Mouse (Mus musculus) hindbrain, embryonic 16.5 days (tissue): Measurements from ENCODE around the gene Lrrk1. TPM values are rescaled to one million over a fixed set of nuclear protein-coding genes. Genes with fewer than 3 reads are reported as not detected.

ENCODE experiments used
- ATAC-seq: fragments of 200-750 bp; cut with Nextera tagmentation; 2 replicates; pipeline ENCODE4 v1.8.0; 2017; ENCODE audit warnings: moderate TSS enrichment, moderate library complexity
- H3K27ac ChIP-seq: fragments of 300-500 bp; sonication (generic); 2 replicates; pipeline ENCODE4 v1.5.1; 2014; ENCODE audit warnings: low read depth, mild to moderate bottlenecking, control low read depth, low read length, moderate library complexity
- H3K27me3 ChIP-seq: fragments of 300-500 bp; sonication (generic); replicated peaks from 2 replicates; pipeline ENCODE4 v1.6.1; 2014; ENCODE audit warnings: low read length; ENCODE audit not compliant: control insufficient read depth, insufficient read depth
- H3K36me3 ChIP-seq: fragments of 300-500 bp; sonication (generic); 2 replicates; pipeline ENCODE4 v1.6.1; 2014; ENCODE audit warnings: mild to moderate bottlenecking, low read length, moderate library complexity, mixed read lengths; ENCODE audit not compliant: control insufficient read depth, insufficient read depth
- H3K4me1 ChIP-seq: fragments of 300-500 bp; sonication (generic); 2 replicates; pipeline ENCODE4 v1.6.1; 2014; ENCODE audit warnings: low read depth, low read length; ENCODE audit not compliant: control insufficient read depth, insufficient read depth
- H3K4me2 ChIP-seq: fragments of 300-500 bp; sonication (generic); 2 replicates; pipeline ENCODE4 v1.6.1; 2014; ENCODE audit warnings: mild to moderate bottlenecking, low read length, control low read depth, moderate library complexity
- H3K4me3 ChIP-seq: fragments of 300-500 bp; sonication (generic); 2 replicates; pipeline ENCODE4 v1.5.1; 2014; ENCODE audit warnings: mild to moderate bottlenecking, low read length, control low read depth, moderate library complexity
- H3K9ac ChIP-seq: fragments of 300-500 bp; sonication (generic); 2 replicates; pipeline ENCODE4 v1.6.1; 2014; ENCODE audit warnings: low read depth, mild to moderate bottlenecking, control low read depth, low read length, moderate library complexity
- H3K9me3 ChIP-seq: fragments of 300-500 bp; sonication (generic); 2 replicates; pipeline ENCODE4 v1.6.1; 2014; ENCODE audit warnings: mild to moderate bottlenecking, low read length, moderate library complexity; ENCODE audit not compliant: control insufficient read depth
- WGBS: fragments of 180-500 bp; shearing (Covaris S2); extraction: QIAGEN DNeasy Blood & Tissue Kit; methylation state at CpG from one replicate; pipeline ENCODE4 v1.1.7; 2014; 5-methylcytosine and 5-hydroxymethylcytosine counted together
- polyA plus RNA-seq: library from polyadenylated mRNA; unstranded; fragments of >200 nt; fragmentation: Nextera tagmentation; extraction: Ambion mirVana; gene quantifications from 2 replicates; pipeline ENCODE4 v1.2.1, GENCODE M21; 2015

The Lrrk1 gene
- polyA plus RNA-seq, 1 experiment from 2014 or later: 3.0 TPM

DNA sequence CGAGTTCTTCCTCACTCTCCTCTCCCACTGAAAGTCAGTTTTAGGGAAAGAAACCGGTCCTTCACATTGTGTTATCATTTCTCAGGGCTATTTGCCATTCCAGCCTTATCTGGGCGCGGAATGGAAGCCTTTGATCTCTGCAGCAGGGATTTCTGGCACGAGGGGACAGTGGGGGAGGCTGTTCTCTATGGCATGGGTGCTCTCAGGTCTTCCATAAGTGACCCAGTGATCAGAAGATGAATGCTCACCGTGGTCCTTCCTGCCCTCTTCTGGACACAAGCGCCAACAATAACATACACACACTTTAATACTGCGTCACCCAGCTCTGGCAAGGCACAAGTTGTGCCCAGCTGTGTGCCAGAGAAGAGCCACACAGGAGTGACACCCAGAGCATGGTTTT, 18.8 kb upstream of the Lrrk1 start:
- Histone ChIP-seq H3K4me3 (no peak overlapping the region), H3K27ac (no peak overlapping the region), H3K27me3 (no peaks in the 10 kb centered on the region), H3K4me2 (no peak overlapping the region), H3K36me3 (no peaks in the 10 kb centered on the region), H3K9me3 (no peaks in the 10 kb centered on the region), H3K9ac (no peak overlapping the region), H3K4me1 (no peaks in the 10 kb centered on the region)
- 82% methylated on average over 8 of the region's 8 CpGs for WGBS
- ATAC-seq: no peak

- H3K9me3 ChIP-seq: no peaks in the 10 kb centered on the region
- H3K36me3 ChIP-seq: no peaks in the 10 kb centered on the region
- 58% methylated on average over 13 of the region's 13 CpGs for WGBS
- no peak overlapping the region for H3K4me2 ChIP-seq
- no peak overlapping the region for H3K27ac ChIP-seq
- no peaks in the 10 kb centered on the region for H3K27me3 ChIP-seq
- no peak overlapping the region for H3K4me3 ChIP-seq
- ATAC-seq: no peak
- no peaks in the 10 kb centered on the region for H3K4me1 ChIP-seq
- no peak overlapping the region for H3K9ac ChIP-seq
These were observed 18.0 kb upstream of the Lrrk1 start for GRCm38 (mm10) chr7:66405951-66406721.

DNA sequence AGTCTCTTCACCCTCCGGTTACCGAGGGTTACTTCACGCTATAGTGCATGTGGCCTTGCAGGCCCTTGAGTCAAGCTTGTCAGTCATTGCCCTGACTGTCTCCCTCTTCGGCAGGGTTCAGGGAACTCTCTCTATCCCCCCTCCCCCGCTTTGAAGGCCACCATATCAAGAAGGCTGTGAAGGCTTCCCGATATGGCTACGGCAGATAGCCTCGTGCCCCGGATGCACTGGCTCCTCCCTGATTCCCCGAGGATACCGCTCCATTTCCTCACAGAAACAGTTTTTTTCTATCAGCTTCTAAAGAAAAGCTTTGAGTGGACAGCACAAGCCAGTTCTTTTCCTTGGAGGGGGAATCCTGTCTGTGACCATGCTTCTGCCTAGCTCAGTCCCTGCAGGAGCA, 17.4 kb upstream of the Lrrk1 start:
- H3K36me3 ChIP-seq: no peaks in the 10 kb centered on the region
- no peak overlapping the region for H3K27ac ChIP-seq
- no peaks in the 10 kb centered on the region for H3K27me3 ChIP-seq
- 65% methylated on average over 11 of the region's 11 CpGs for WGBS
- no peak for ATAC-seq
- no peaks in the 10 kb centered on the region for H3K9me3 ChIP-seq
- H3K9ac ChIP-seq: no peak overlapping the region
- H3K4me2 ChIP-seq: no peak overlapping the region
- no peaks in the 10 kb centered on the region for H3K4me1 ChIP-seq
- H3K4me3 ChIP-seq: no peak overlapping the region

DNA sequence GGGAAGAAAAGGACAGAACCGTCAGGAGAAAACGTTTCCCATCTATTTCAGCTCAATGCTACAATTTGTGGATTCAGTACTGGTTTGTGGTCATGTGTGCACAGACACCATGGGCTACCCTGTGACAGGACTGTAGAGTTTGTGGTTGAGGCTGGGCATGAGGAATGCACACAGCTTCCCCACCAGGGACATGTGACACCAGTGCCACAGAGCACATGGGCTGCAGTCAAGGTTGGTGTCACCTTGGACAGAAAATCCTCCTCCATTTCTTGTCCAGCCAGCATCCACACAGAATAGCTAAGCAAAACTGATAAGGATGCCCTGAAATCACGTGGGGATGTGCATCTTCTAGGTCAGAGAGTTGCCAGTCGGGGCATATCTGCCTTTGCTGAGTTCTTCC, 16.7 kb upstream of the Lrrk1 start:
- Histone ChIP-seq H3K27ac (no peak overlapping the region), H3K9me3 (no peaks in the 10 kb centered on the region), H3K4me3 (no peak overlapping the region), H3K9ac (no peak overlapping the region), H3K4me1 (no peaks in the 10 kb centered on the region), H3K4me2 (no peak overlapping the region), H3K27me3 (no peaks in the 10 kb centered on the region), H3K36me3 (no peaks in the 10 kb centered on the region)
- ATAC-seq: no peak
- WGBS: 79% methylated on average over 4 of the region's 4 CpGs

DNA sequence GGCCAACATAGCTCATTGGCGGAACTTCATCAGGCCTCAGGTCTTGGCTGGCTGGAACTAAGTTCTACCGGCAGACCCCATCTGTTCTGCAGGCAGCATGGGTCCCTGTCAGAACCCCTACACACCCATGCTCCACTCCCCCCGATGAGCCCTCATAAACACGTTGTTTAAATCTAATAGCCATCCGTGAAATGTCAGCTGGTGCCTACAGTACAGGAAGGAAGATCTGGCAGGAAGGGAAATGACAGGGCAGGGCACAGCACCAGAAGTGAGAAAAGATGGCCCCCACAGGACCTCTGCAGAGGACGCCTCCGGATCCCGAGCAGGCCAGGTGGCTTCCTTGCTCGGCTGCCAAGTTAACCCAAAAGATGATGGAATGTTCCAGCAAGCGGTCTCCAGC, 16.0 kb upstream of the Lrrk1 start:
- Histone ChIP-seq H3K4me3 (no peak overlapping the region), H3K27me3 (no peaks in the 10 kb centered on the region), H3K9ac (no peak overlapping the region), H3K27ac (no peak overlapping the region), H3K4me1 (no peaks in the 10 kb centered on the region), H3K9me3 (no peaks in the 10 kb centered on the region), H3K4me2 (no peak overlapping the region), H3K36me3 (no peaks in the 10 kb centered on the region)
- ATAC-seq: peak; percentile 54
- WGBS: 44% methylated on average over 10 of the region's 10 CpGs

GRCm38 (mm10) chr7:66402876-66403275, 14.7 kb upstream of the Lrrk1 start:
- no peak overlapping the region for H3K4me3 ChIP-seq
- H3K27ac ChIP-seq: no peak overlapping the region
- H3K27me3 ChIP-seq: no peaks in the 10 kb centered on the region
- H3K4me2 ChIP-seq: no peak overlapping the region
- ATAC-seq: no peak
- H3K9ac ChIP-seq: no peak overlapping the region
- no peaks in the 10 kb centered on the region for H3K4me1 ChIP-seq
- 87% methylated on average over 5 of the region's 5 CpGs for WGBS
- no peaks in the 10 kb centered on the region for H3K9me3 ChIP-seq
- no peaks in the 10 kb centered on the region for H3K36me3 ChIP-seq

DNA sequence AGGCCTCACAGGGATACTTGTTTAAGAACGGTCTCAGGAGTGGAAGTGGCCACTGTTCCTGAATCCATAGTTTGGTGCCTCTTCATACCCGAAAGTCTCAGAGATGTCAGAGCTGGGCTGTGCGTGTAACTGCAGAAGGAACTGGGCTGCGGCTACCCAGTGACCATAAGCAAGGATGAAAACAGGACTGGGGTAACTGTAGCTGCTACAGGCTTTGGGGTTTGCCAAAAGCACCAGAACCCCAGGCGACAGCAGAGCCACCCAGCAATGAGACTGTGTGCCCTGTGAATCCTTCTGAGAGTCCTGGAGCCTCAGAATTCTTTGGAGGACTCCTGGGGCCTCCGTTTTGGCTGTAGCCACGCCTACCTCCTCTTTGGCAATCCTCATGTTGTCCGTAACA, 13.5 kb upstream of the Lrrk1 start:
- H3K4me3 ChIP-seq: no peak overlapping the region
- ATAC-seq: no peak
- no peaks in the 10 kb centered on the region for H3K9me3 ChIP-seq
- WGBS: 64% methylated on average over 8 of the region's 8 CpGs
- no peak overlapping the region for H3K9ac ChIP-seq
- no peaks in the 10 kb centered on the region for H3K4me1 ChIP-seq
- no peak overlapping the region for H3K27ac ChIP-seq
- H3K4me2 ChIP-seq: no peak overlapping the region
- no peaks in the 10 kb centered on the region for H3K27me3 ChIP-seq
- H3K36me3 ChIP-seq: no peaks in the 10 kb centered on the region

GRCm38 (mm10) chr7:66397288-66397687, 9.1 kb upstream of the Lrrk1 start:
- Histone ChIP-seq H3K4me1 (no peaks in the 10 kb centered on the region), H3K4me2 (no peak overlapping the region), H3K27ac (no peak overlapping the region), H3K9me3 (no peaks in the 10 kb centered on the region), H3K36me3 (no peaks in the 10 kb centered on the region), H3K27me3 (no peaks in the 10 kb centered on the region), H3K9ac (no peak overlapping the region), H3K4me3 (no peak overlapping the region)
- WGBS: 27% methylated on average over 3 of the region's 3 CpGs
- no peak for ATAC-seq

- H3K27ac ChIP-seq: no peak overlapping the region
- no peaks in the 10 kb centered on the region for H3K9me3 ChIP-seq
- no peak overlapping the region for H3K9ac ChIP-seq
- H3K4me1 ChIP-seq: peaks cover 11% of the 10 kb centered on the region
- 14% methylated on average over 28 of the region's 28 CpGs for WGBS
- peak overlapping the region; percentile 52 for H3K4me3 ChIP-seq
- no peaks in the 10 kb centered on the region for H3K36me3 ChIP-seq
- peak overlapping the region; percentile 96 for H3K4me2 ChIP-seq
- peak; percentile 83 for ATAC-seq
- H3K27me3 ChIP-seq: no peaks in the 10 kb centered on the region
These were observed 727 bp upstream of the Lrrk1 start for GRCm38 (mm10) chr7:66388621-66389532.
